Mouse (Mus musculus): ENCODE data around the gene Dock10. TPM values are rescaled to one million over a fixed set of nuclear protein-coding genes. Genes with fewer than 3 reads are reported as not detected.

Gene Dock10
- polyA plus RNA-seq, 1 experiment: not detected

DNA sequence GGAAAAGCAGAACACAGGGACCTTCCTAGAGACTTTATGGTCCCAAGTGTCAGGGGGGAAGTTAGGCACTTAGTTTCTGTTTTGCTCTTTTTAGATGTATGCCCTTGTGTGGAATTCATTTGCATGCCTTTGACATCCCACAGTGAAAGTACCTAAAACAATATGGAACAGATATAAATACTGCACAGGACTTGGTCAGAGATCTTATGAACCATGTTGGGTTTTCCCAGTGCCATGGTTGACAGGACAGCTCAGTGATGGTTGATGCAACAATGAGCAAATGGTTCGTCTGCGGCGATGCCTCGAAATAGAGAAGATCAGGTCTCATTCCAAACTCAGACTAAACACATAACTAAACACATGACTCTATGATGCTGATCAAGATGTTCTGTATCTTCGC lies 143.6 kb downstream of the Dock10 start:
- no peak for TF ChIP-seq GATA1 (IDR thresholded peaks at IDR 0.05; ENCODE audit: low read length)

DNA sequence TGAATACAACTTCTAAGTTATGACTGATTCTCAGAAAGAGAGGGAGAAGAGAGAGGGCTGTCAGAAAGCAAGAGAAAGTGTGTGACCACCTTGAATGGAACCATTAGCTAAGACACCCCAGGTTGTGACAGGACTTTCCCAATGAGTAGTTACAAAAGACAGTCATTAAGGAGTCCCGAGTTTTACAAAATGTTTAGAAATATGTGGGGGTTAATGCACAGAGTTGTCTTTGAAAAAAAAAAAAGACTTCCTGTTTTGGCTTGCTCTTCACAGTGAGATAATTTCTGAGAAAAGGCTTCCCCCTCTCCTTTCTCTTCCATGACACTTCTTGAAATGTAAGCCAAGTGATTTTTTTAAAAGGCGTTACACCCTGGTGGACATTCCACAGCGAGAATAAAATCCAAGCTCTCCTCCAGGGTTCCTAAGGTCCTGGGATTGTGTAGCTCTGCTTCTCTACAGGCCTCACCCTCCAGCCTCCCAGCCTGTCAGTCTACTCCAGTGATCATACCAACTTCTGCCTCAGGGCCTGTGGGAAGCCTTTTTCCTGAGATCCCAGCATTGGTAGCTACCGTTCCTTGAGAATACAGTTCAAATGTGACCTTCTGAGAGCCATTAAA lies 144.8 kb downstream of the Dock10 start:
- TF ChIP-seq GATA1 (IDR thresholded peaks at IDR 0.05; ENCODE audit: low read length): no peak

DNA sequence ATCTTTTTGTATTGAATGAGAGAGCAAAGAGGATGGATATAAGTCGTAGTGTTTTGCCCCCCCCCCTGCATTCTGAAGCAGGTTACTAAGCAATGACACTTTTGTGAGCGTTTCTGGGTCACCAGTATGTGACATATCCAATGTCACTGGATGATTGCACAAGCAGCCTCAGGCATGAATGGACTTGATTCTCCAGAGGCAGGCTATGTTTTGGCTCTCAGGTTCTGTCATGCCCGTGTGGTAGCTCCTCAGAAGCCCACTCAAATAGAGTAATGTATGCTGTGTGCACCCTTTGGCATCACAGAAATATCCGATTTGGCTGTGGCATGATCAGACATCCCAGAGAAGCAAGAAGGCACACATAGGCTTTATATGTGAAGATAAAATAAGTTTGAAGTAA lies 150.8 kb downstream of the Dock10 start:
- TF ChIP-seq GATA1 (IDR thresholded peaks at IDR 0.05; ENCODE audit: low read length): no peak

DNA sequence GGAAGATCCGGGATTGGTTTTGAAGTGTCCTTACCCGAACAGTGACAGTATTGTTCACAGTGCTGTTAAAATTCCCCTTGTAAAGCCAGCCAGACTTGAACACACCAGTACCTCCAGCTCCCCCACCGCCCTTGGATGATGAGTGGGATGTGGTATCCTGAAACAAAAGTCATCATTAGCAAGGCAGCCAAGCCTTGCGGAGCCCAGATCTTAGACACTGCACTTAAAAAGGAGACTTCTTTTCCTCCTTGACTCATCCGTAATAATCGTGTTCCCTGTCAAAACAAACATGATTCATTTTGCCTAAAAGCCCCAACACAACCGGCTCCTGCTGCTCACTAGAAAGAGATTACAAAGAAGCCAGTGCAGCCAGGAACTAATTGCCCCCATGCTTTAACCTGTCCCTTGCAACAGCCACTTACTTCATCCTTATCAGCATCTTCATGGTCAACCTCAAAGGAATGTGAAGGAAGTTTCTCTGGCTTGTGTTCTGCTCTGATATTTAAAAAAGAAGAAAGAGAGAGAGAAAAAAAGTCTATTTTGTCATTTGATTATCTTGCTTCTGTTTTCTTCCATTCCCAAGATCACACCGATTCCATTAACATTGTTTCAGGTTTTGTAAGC lies 152.1 kb downstream of the Dock10 start:
- no peak for TF ChIP-seq GATA1 (IDR thresholded peaks at IDR 0.05; ENCODE audit: low read length)

DNA sequence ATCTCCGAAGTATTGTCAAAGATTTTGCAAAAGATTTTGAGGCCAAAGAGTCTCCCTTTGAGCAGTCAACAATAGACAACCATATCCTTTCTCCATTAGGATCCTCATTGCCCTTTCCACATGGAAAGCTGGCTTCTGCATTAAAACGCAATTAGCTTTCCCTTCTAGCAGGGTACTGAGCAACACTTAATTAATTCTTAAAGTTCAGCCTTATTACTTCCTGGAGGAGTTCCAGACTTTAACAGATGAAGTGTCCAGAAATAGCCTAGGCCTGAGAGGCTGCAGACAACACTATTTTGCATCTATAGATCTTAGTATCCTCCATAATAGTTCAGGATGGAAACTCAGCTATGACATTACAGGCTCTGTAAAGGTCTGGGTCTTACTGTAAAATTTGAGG lies 154.0 kb downstream of the Dock10 start:
- no peak for TF ChIP-seq GATA1 (IDR thresholded peaks at IDR 0.05; ENCODE audit: low read length)

DNA sequence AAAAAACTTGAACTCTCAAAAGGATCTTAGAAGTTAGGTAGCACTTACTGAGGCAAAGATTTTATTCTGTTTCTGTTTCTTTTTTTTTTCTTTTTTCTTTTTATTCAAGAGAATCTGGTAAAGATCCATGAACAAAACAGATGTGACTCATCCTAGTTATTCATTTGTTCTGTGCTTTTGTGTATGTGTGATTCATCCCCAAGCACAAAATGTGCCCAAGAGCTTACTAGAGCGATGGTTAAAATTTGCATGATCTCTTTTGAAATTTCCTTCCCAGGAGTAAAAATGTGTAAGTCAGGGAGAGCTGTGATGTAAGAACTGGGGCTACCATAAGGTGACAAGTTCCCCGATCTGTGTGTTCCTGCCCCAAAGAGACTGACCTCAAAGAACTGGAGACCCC lies 155.2 kb downstream of the Dock10 start:
- no peak for TF ChIP-seq GATA1 (IDR thresholded peaks at IDR 0.05; ENCODE audit: low read length)

DNA sequence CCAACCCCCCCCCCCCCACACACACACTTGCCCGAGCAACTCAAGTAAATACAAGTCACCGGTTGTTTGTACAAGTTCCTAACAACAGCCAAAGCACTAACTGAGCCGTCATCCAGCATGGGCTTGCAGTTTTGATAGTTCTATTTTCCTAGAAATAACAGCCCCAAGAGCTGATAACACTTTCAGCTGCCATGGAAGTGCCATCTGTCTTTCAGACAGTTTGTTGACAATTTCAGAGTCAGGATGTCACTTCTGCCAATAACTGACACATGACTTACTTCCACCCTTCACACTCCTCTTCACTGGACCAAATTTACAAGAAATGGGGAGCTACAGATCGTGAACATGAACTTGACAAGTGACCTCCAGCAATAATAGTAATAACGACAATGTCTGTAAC lies 175.0 kb downstream of the Dock10 start:
- TF ChIP-seq GATA1 (IDR thresholded peaks at IDR 0.05; ENCODE audit: low read length): peak; percentile 33

DNA sequence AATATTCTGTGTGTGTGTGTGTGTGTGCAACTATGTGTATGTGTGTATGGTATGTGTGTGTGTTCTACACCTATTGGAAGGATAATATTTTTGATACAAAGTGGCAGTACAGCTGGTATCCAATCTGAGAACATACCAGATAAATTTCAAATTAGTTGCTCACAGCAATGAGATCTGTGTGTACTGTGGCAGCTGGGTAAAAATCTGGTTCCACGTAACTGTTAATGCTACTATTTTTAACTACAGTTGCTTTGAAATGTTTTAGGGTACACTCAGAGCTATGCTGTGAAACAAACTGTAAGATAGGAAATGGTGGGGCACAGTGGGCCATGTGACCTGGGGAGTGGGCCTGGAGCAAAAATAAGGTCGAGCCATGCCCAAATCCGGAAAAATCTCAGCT lies 176.1 kb downstream of the Dock10 start:
- no peak for TF ChIP-seq GATA1 (IDR thresholded peaks at IDR 0.05; ENCODE audit: low read length)

DNA sequence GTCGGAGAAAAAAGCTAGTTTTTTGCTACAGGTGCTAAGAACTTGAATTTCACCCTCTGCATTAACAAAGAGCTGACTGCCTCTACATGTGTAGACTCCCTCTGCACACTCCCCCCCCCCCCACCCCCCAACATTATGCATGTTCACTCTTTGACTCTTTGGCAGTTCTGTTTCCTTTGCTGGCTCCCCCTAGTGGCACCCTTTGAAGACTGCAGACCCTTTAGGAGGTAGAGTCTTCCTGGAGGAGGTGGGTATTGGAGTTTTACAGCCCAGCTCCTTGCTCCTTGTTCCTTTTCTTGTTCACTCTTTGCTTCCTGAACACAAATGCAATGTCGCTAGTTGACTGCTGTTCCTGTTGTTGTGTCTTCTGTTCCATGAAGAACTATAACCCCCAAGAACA lies 181.4 kb downstream of the Dock10 start:
- no peak for TF ChIP-seq GATA1 (IDR thresholded peaks at IDR 0.05; ENCODE audit: low read length)

DNA sequence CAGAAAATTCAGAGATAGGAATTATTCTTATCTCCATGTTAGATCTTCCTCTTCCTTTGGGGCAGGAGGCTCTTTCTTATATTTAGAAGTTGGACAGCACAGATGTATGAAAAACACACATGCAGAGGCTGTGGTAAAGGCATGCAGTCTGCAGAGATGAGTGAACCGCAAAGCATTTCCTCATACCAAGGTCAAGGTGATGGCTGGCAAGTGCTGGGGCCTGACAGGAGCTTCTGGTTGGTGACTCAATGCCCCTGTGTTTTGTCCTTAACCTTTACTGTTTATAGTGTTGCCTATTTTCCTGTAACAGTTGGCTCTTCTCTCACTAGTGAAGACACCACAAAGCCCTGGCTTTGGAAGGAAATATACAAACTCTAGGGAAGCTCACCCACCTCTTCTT lies 201.9 kb downstream of the Dock10 start:
- no peak for TF ChIP-seq GATA1 (IDR thresholded peaks at IDR 0.05; ENCODE audit: low read length)

DNA sequence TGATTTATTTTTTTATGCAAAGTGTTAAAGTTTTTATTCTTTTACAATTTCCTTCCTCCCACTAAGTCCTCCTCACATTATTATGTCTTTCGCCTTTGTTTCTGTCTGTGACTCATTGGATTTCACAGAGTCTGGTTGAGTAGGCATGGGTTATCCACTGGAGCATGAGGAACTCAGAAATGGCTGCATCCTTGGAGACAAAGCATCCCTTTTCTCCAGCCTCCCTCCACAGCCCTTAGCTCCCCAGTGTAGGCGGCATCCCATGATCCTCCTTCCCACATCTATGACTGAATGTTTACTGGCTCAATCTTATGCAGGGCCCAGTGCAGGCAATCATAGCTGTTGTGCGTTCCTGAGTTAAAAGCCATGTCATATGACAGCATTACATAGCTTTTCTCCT lies 216.8 kb downstream of the Dock10 start:
- no peak for TF ChIP-seq GATA1 (IDR thresholded peaks at IDR 0.05; ENCODE audit: low read length)

DNA sequence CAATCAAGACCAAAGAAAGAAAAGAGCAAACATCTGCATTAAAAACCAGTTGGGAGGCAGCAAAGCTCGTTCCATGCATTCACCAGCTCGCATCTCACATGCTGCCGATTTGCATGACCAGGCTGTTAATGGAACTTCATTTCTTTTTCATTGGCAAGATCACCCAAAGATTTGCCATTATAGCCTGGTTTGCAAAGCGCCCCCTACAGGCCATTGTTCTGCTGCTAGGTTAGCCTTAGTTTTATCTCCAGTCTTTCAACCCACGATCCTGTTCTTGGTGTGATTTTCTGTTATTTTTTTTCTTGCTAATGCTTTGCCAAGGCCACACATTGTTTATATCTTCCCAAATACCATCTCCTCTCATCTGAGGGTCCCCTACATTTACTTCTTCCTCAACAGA lies 236.1 kb downstream of the Dock10 start:
- TF ChIP-seq GATA1 (IDR thresholded peaks at IDR 0.05; ENCODE audit: low read length): no peak

DNA sequence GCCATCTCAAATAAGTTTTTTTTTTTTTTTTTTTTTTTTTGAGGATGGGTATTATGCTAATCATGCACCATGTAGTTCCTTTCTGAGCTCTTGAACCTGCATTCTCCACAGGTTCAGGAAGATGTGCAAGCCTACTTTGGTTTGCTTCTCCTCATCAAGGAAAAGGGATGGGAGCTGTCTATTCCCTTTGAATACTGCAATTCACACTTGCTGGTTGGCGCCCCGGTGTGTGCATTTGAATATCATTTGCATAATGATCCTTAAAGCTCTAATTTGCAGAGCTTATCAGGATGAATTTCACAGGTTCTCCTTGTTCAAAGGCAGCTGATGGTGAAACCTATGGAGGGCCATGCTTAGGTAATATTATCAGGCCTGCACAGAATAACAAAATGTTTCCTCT lies 237.9 kb downstream of the Dock10 start:
- TF ChIP-seq GATA1 (IDR thresholded peaks at IDR 0.05; ENCODE audit: low read length): no peak

DNA sequence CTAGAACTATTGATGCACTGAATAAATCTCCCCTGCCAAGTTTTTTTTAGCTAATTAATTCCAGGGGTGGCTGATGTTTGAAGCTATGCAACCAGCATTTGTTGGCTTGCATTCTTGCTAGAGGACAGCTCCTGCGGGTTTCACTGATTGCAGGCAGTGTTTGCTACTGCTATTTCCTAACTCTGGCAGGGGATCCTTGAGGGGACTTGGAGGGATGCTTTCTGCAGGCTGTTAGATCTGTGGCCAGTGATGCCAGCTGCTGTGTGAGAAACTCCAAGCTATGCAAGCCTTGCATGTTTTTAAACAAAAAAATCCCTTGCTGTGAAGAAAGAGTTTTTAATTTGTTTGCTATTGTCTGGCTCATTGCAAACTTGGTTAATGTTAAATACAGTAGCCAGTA lies 238.4 kb downstream of the Dock10 start:
- no peak for TF ChIP-seq GATA1 (IDR thresholded peaks at IDR 0.05; ENCODE audit: low read length)

DNA sequence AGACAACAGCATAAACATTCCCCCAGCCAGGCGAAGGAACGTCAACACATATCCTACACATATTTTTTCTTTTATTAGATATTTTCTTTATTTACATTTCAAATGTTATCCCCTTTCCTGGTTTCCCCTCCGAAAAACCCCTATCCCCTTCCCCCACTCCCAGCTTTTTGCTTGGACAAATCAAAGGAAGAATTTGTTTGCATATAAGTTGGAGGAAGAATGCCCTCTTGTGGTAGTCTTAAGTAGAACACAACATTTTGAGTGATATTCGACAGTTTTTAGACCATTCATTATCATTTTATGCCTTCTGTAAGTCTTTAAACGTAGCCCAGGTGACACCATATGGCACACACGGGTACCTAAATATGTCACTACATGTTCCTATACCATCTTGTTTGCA lies 242.5 kb downstream of the Dock10 start:
- no peak for TF ChIP-seq GATA1 (IDR thresholded peaks at IDR 0.05; ENCODE audit: low read length)

DNA sequence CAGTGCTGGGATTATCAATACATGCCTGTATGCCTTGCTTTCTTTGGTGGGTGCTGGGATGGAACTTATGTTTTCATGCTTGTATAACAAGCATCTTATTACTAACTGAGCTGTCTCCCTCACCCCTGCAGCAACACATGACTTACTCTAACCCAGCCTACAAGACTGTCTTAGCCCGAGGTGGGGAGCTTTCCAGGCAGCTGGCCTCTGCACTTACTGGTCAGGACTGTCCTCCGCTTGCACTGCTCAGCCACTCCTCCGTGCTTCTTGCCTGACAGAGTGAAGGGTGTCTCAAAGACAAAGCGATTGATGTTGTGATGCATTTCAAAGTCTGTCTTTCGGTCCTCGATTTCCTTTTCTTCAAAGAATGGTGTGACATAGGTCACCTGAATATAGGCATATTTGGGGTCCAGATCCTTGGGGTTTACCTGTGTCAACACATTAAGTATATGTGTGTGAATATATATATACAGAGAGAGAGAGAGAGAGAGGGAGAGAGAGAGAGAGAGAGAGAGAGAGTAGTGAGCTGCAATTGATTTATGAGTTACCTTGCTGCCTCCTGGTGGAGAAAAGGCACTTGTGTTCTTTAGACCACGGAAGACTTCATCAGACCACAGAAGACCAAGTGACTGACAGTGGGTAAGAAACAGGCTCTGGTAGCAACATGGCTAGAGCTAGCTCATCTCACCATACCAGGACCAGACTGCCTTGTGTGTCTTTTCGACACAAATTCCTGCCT lies 245.9 kb downstream of the Dock10 start:
- no peak for TF ChIP-seq GATA1 (IDR thresholded peaks at IDR 0.05; ENCODE audit: low read length)

DNA sequence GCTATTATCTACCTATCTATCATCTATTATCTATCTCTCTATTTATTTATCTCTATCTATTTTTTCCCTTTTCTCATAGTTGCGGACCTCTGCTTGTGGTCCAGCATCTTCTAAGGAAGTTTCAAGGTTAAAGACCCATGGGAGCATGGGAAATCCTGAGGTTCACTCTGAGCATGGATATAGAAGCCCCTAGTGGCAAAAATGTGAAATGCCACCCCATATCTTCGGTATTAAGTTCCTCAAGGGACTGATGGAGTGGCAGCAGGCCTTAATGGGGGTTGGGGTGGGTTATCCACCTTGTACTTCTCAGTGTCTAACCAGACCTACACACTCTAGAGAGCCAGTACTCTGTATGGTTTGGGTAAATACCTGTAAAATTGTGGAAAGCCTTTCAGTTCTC lies 253.6 kb downstream of the Dock10 start:
- no peak for TF ChIP-seq GATA1 (IDR thresholded peaks at IDR 0.05; ENCODE audit: low read length)

Data from G1E-ER4 (cell line).